Mouse (Mus musculus): ENCODE data around the gene Vmn1r234.

DNA sequence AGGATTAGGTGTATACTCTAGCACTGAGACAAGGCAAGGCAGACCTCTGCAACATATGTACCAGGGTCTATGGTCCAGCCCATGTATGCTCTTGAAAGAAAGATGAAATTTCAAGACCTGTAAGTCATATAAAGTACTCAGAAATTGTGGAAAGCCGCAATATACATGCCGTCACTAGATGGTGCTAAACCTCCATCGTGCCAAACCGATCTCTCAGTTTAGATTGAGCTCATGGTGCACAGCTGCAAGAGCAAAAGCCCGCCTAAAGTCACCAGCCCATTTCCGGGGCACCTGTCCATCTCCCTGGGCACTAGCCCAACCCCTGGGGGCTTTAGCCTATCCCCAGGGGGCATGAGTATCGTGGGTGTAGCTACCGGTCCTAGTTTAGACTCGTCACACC is 5.8 kb downstream of the Vmn1r234 start:
- no peak for TF ChIP-seq CTCF (IDR thresholded peaks at IDR 0.05; ENCODE audit: insufficient read depth, low read depth, low read length)
- no peak for TF ChIP-seq POLR2A (IDR thresholded peaks at IDR 0.05; ENCODE audit: insufficient read depth, low read depth, low read length)

All from olfactory bulb, adult 2 months (tissue).